Mouse (Mus musculus) lung, adult 2 months (tissue): ENCODE results near the gene Rexo5.

Experiments
- CTCF ChIP-seq: fragments of 200-500 bp; IDR thresholded peaks from 2 replicates; pipeline ENCODE4 v1.5.1; 2011; ENCODE audit warnings: mild to moderate bottlenecking, low read length, control low read depth; ENCODE audit not compliant: insufficient read depth
- POLR2A ChIP-seq: fragments of 200-500 bp; IDR thresholded peaks from 2 replicates; pipeline ENCODE4 v1.6.1; 2011; ENCODE audit warnings: low read depth, mild to moderate bottlenecking, control low read depth, low read length, borderline replicate concordance; ENCODE audit errors: extremely low read depth

- TF ChIP-seq CTCF (no peak), POLR2A (no peak)
These were observed 72.3 kb downstream of the Rexo5 start for GRCm38 (mm10) chr7:119866136-119866535.
